In the genomic region with DNA sequence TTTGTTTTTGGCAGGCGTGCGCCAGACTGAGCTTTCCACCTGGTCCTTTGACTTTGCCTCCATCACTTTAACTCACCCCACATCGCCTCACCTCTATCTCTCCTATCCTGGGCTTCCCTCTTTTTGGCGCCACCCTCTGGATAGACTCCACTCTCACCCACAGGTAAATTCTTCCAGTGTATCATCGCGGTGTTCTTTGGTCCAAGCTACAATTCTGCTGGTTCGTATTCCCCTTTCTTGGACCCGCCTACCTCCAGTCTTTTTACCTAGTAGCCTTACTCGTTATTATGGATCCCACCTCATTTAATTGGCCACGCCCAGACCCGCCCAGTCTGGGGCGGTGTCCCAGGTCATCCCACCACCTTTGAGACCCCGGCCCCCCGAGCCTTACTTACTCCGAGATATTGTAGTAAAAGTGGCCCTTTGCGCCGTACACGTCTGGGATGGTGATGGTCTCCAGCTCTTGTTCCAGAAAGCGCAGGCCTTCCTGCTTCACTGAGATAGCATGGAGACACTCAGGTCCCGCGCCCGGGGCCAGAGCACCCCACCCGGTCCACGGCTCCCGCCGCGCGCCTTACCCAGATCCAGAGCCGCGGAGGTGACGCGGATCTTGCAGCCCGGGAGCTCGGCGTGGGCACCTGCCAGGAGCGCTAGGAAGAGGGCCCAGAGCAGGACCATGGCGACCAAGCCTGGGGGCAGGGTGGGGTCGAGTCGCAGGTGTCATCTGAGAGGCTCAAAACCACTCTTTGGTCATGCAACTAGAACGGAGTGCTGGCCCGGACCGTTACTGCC, we compare ENCODE assay signal across 8 mouse cellular contexts. TPM values are rescaled to one million over a fixed set of nuclear protein-coding genes. Genes with fewer than 3 reads are reported as not detected.
DNase-seq lines count a peak whose midpoint lies in the region; ATAC-seq and TF ChIP-seq lines count a peak whose summit lies in the region.

No protein-coding gene starts in this region.

- dilution Hi-C loops in CH12.LX (cut with MboI; ENCODE audit: extremely low pct_ligation_motif_present, extremely low pct_unique_long_range_greater_than_20kb, low sequenced_read_pairs) = no loop called here

- no peaks in the 10 kb centered on the region for H3K4me1 ChIP-seq in cerebellum, adult 2 months (ENCODE audit: control insufficient read depth, insufficient read depth, low read length)
- H3K4me1 ChIP-seq in CH12.LX (ENCODE audit: control insufficient read depth in 1 of 2, insufficient read depth in 2 of 2) = peaks cover 0 to 30% of the 10 kb centered on the region in 2 experiments; a peak in 2 of 4 replicates
- peaks cover 35% of the 10 kb centered on the region for H3K4me1 ChIP-seq in embryonic facial prominence, embryonic 15.5 days
- peaks cover 20% of the 10 kb centered on the region; the same call in 1 of the 2 replicates for H3K4me1 ChIP-seq in intestine, embryonic 14.5 days (replicated peaks; ENCODE audit: control insufficient read depth, insufficient read depth, low read length)
- peaks cover 24% of the 10 kb centered on the region for H3K4me1 ChIP-seq in midbrain, embryonic 13.5 days (replicated peaks)

- no peak for TF ChIP-seq EP300 in CH12.LX (IDR thresholded peaks at IDR 0.05; ENCODE audit: low read length)

- 0 out of 2 replicates have a peak overlapping the region, but pooled peaks have one; percentile 7 for H3K9ac ChIP-seq in CH12.LX (ENCODE audit: insufficient read depth, low read depth)
- H3K9ac ChIP-seq in embryonic facial prominence, embryonic 15.5 days = peak overlapping the region; percentile 39; the same call in 1 of the 2 replicates
- peak overlapping the region; percentile 12; the same call in 1 of the 2 replicates for H3K9ac ChIP-seq in intestine, embryonic 14.5 days (ENCODE audit: low read length)
- H3K9ac ChIP-seq in midbrain, embryonic 13.5 days (replicated peaks) = peak overlapping the region; percentile 68

- H3K79me2 ChIP-seq in CH12.LX (replicated peaks; ENCODE audit: control insufficient read depth, extremely low read depth, insufficient read depth, poor library complexity, severe bottlenecking) = no peaks in the 10 kb centered on the region

- TF ChIP-seq RAD21 in CH12.LX (IDR thresholded peaks at IDR 0.05; ENCODE audit: low read depth, low read length) = no peak

- intact Hi-C loops in left cerebral cortex, postnatal 36 days (cut with DNase I) = no loop called here

- H3K36me3 ChIP-seq in CH12.LX (replicated peaks in 1 of 2; ENCODE audit: control insufficient read depth in 1 of 2, insufficient read depth in 1 of 2, low read length in 1 of 2) = no peaks in the 10 kb centered on the region
- H3K36me3 ChIP-seq in embryonic facial prominence, embryonic 15.5 days = peaks cover 12% of the 10 kb centered on the region
- no peaks in the 10 kb centered on the region for H3K36me3 ChIP-seq in intestine, embryonic 14.5 days (ENCODE audit: control insufficient read depth, insufficient read depth, low read length)
- no peaks in the 10 kb centered on the region for H3K36me3 ChIP-seq in midbrain, embryonic 13.5 days

- no peak for TF ChIP-seq POLR2A in cerebellum, adult 2 months (IDR thresholded peaks at IDR 0.05; ENCODE audit: borderline replicate concordance, insufficient read depth, low read length)
- no peak for TF ChIP-seq POLR2A in CH12.LX (IDR thresholded peaks at IDR 0.05; ENCODE audit: low read depth, low read length)

- 2% methylated on average over 42 of the region's 42 CpGs for WGBS in cerebellum, adult 2 months
- 1% methylated on average over 42 of the region's 42 CpGs for WGBS in embryonic facial prominence, embryonic 15.5 days
- WGBS in intestine, embryonic 14.5 days = 2% methylated on average over 42 of the region's 42 CpGs
- WGBS in midbrain, embryonic 13.5 days = 1% methylated on average over 42 of the region's 42 CpGs

- ATAC-seq in embryonic facial prominence, embryonic 15.5 days (ENCODE audit: insufficient number of reproducible peaks, low FRiP score, low TSS enrichment, low read depth) = peak; percentile 36; the same call in 1 of the 2 replicates
- ATAC-seq in intestine, embryonic 14.5 days (replicated peaks; ENCODE audit: low FRiP score, low TSS enrichment, low read depth) = peak; percentile 29; the same call in 1 of the 2 replicates
- ATAC-seq in midbrain, embryonic 13.5 days = peak; percentile 31

- H3K27ac ChIP-seq in cerebellum, adult 2 months (ENCODE audit: insufficient read depth, low read length) = no peak overlapping the region
- no peak overlapping the region for H3K27ac ChIP-seq in CH12.LX (ENCODE audit: insufficient read depth, low read depth)
- peak overlapping the region; percentile 88 for H3K27ac ChIP-seq in embryonic facial prominence, embryonic 15.5 days (replicated peaks)
- H3K27ac ChIP-seq in intestine, embryonic 14.5 days (ENCODE audit: low read depth) = no peak overlapping the region
- H3K27ac ChIP-seq in midbrain, embryonic 13.5 days = no peak overlapping the region

- in situ Hi-C loops in CH12.LX (cut with MboI; ENCODE audit: low pct_ligation_motif_present, low pct_unique_long_range_greater_than_20kb, low sequenced_read_pairs) = no loop called here

- H3K9me3 ChIP-seq in CH12.LX (replicated peaks; ENCODE audit: low read length) = no peaks in the 10 kb centered on the region
- no peaks in the 10 kb centered on the region for H3K9me3 ChIP-seq in embryonic facial prominence, embryonic 15.5 days (replicated peaks)
- no peaks in the 10 kb centered on the region for H3K9me3 ChIP-seq in intestine, embryonic 14.5 days (ENCODE audit: control insufficient read depth, low read length)
- no peaks in the 10 kb centered on the region for H3K9me3 ChIP-seq in midbrain, embryonic 13.5 days

- peak; percentile 37 to 44 for DNase-seq in cerebellum, adult 2 months
- no peak for DNase-seq in cerebellum, adult 11-12 months
- no peak for DNase-seq in CH12.LX (ENCODE audit: extremely low read depth)
- DNase-seq in intestine, embryonic 14.5 days (ENCODE audit: low spot score) = no peak
- DNase-seq in left cerebral cortex, adult 8-10 months (ENCODE audit: low spot score in 2 of 2) = no peak
- no peak for DNase-seq in left cerebral cortex, postnatal 36 days (ENCODE audit: low spot score in 2 of 2)

- H3K4me2 ChIP-seq in CH12.LX (ENCODE audit: insufficient read depth, low read depth, poor library complexity, severe bottlenecking) = peak overlapping the region; percentile 49
- H3K4me2 ChIP-seq in embryonic facial prominence, embryonic 15.5 days (replicated peaks) = peak overlapping the region; percentile 97
- H3K4me2 ChIP-seq in intestine, embryonic 14.5 days (ENCODE audit: low read length) = peak overlapping the region; percentile 96
- peak overlapping the region; percentile 93 for H3K4me2 ChIP-seq in midbrain, embryonic 13.5 days (replicated peaks)

- peak; percentile 22; the same call in 1 of the 2 replicates for TF ChIP-seq CTCF in cerebellum, adult 2 months (IDR thresholded peaks at IDR 0.05; ENCODE audit: borderline replicate concordance, insufficient read depth, low read depth, low read length)
- TF ChIP-seq CTCF in CH12.LX (conservative IDR thresholded peaks at IDR 0.05 in 1 of 2, IDR thresholded peaks at IDR 0.05 in 1 of 2; ENCODE audit: low read depth in 2 of 2, low read length in 2 of 2) = peak in 1 of 2 experiments; percentile 28; a peak in 2 of 4 replicates

- peak overlapping the region; percentile 41 for H3K4me3 ChIP-seq in cerebellum, adult 2 months (replicated peaks; ENCODE audit: insufficient read depth, low read depth, low read length)
- peak overlapping the region; percentile 46 to 57 (median 47) for H3K4me3 ChIP-seq in CH12.LX (replicated peaks in 1 of 3; ENCODE audit: low read depth in 2 of 3, low read length in 2 of 3, poor library complexity in 1 of 3)
- peak overlapping the region; percentile 61 for H3K4me3 ChIP-seq in embryonic facial prominence, embryonic 15.5 days (replicated peaks)
- peak overlapping the region; percentile 58 for H3K4me3 ChIP-seq in intestine, embryonic 14.5 days (ENCODE audit: low read depth, low read length)
- H3K4me3 ChIP-seq in midbrain, embryonic 13.5 days (replicated peaks) = peak overlapping the region; percentile 48

- H3K27me3 ChIP-seq in cerebellum, adult 2 months (ENCODE audit: control insufficient read depth, insufficient read depth, low read length) = no peaks in the 10 kb centered on the region
- peaks cover 19% of the 10 kb centered on the region for H3K27me3 ChIP-seq in CH12.LX (replicated peaks)
- peaks cover 11% of the 10 kb centered on the region for H3K27me3 ChIP-seq in embryonic facial prominence, embryonic 15.5 days
- H3K27me3 ChIP-seq in intestine, embryonic 14.5 days (replicated peaks; ENCODE audit: control insufficient read depth, insufficient read depth, low read length) = peaks cover 33% of the 10 kb centered on the region
- peaks cover 49% of the 10 kb centered on the region for H3K27me3 ChIP-seq in midbrain, embryonic 13.5 days

RNA-seq across cellular contexts. Expression of a gene that starts 1.0 kb away (rescaled TPM):
- polyA plus RNA-seq in cerebellum, adult 2 months (2012; rRNA removed) = 203 and 218 TPM in 2 replicates
- total RNA-seq in CH12.LX (2012; rRNA removed) (4.4 and 5.5 TPM in 2 replicates), CH12.LX (2014; rRNA removed) (0.85 and 1.1 TPM in 2 replicates)
- polyA plus RNA-seq in CH12.LX (2012; ENCODE audit: insufficient read length, low read depth) = 0.94 and 0.98 TPM in 2 replicates
- 66.8 and 77.0 TPM in 2 replicates for polyA plus RNA-seq in embryonic facial prominence, embryonic 15.5 days (2015; fragmentation: Nextera tagmentation; extraction: Ambion mirVana)
- 25.7 and 28.1 TPM in 2 replicates for polyA plus RNA-seq in intestine, embryonic 14.5 days (2014; fragmentation: Nextera tagmentation; extraction: Ambion mirVana)
- polyA plus RNA-seq in midbrain, embryonic 13.5 days (2015; fragmentation: Nextera tagmentation; extraction: Ambion mirVana) = 69.1 and 96.1 TPM in 2 replicates
- total RNA-seq in left cerebral cortex, adult 8-10 months (2022) = 100 to 1,000 TPM; 103 to 113 (median 109) TPM
- 10 to 100 TPM; 81.9 to 86.4 TPM for total RNA-seq in left cerebral cortex, postnatal 36 days (2021)

RNA-seq across cellular contexts. Expression of a gene that starts 22.6 kb away (rescaled TPM):
- 54.9 and 56.3 TPM in 2 replicates for polyA plus RNA-seq in cerebellum, adult 2 months (2012; rRNA removed)
- 30.0 and 33.6 TPM in 2 replicates for total RNA-seq in CH12.LX (2012; rRNA removed)
- total RNA-seq in CH12.LX (2014; rRNA removed) = 18.2 and 20.0 TPM in 2 replicates
- polyA plus RNA-seq in CH12.LX (2012; ENCODE audit: insufficient read length, low read depth) = 49.1 and 59.1 TPM in 2 replicates
- polyA plus RNA-seq in embryonic facial prominence, embryonic 15.5 days (2015; fragmentation: Nextera tagmentation; extraction: Ambion mirVana) = 65.7 and 74.8 TPM in 2 replicates
- polyA plus RNA-seq in intestine, embryonic 14.5 days (2014; fragmentation: Nextera tagmentation; extraction: Ambion mirVana) = 76.0 and 85.5 TPM in 2 replicates
- polyA plus RNA-seq in midbrain, embryonic 13.5 days (2015; fragmentation: Nextera tagmentation; extraction: Ambion mirVana) = 98.1 and 108 TPM in 2 replicates
- total RNA-seq in left cerebral cortex, adult 8-10 months (2022) = 10 to 100 TPM; 47.7 to 59.4 (median 52.0) TPM
- total RNA-seq in left cerebral cortex, postnatal 36 days (2021) = 10 to 100 TPM; 42.8 to 46.7 TPM

RNA-seq across cellular contexts. Expression of a gene that starts 23.2 kb away (rescaled TPM):
- polyA plus RNA-seq in cerebellum, adult 2 months (2012; rRNA removed) = 6.1 and 6.3 TPM in 2 replicates
- total RNA-seq in CH12.LX (2012; rRNA removed) (2.9 and 4.1 TPM in 2 replicates), CH12.LX (2014; rRNA removed) (1.6 and 2.1 TPM in 2 replicates)
- polyA plus RNA-seq in CH12.LX (2012; ENCODE audit: insufficient read length, low read depth) = 1.7 and 1.8 TPM in 2 replicates
- polyA plus RNA-seq in embryonic facial prominence, embryonic 15.5 days (2015; fragmentation: Nextera tagmentation; extraction: Ambion mirVana) = 8.5 and 9.0 TPM in 2 replicates
- 6.7 and 7.7 TPM in 2 replicates for polyA plus RNA-seq in intestine, embryonic 14.5 days (2014; fragmentation: Nextera tagmentation; extraction: Ambion mirVana)
- polyA plus RNA-seq in midbrain, embryonic 13.5 days (2015; fragmentation: Nextera tagmentation; extraction: Ambion mirVana) = 4.7 TPM in 2 replicates
- 1 to 10 TPM; 4.5 to 7.1 (median 5.5) TPM for total RNA-seq in left cerebral cortex, adult 8-10 months (2022)
- 1 to 10 TPM; 3.8 to 5.3 TPM for total RNA-seq in left cerebral cortex, postnatal 36 days (2021)

RNA-seq across cellular contexts. Expression of a gene that starts 23.8 kb away (rescaled TPM):
- polyA plus RNA-seq in cerebellum, adult 2 months (2012; rRNA removed) = 177 and 191 TPM in 2 replicates
- 45.5 and 46.1 TPM in 2 replicates for total RNA-seq in CH12.LX (2012; rRNA removed)
- 17.5 and 19.9 TPM in 2 replicates for total RNA-seq in CH12.LX (2014; rRNA removed)
- polyA plus RNA-seq in CH12.LX (2012; ENCODE audit: insufficient read length, low read depth) = 22.7 and 27.0 TPM in 2 replicates
- 174 and 175 TPM in 2 replicates for polyA plus RNA-seq in embryonic facial prominence, embryonic 15.5 days (2015; fragmentation: Nextera tagmentation; extraction: Ambion mirVana)
- 155 and 168 TPM in 2 replicates for polyA plus RNA-seq in intestine, embryonic 14.5 days (2014; fragmentation: Nextera tagmentation; extraction: Ambion mirVana)
- 92.0 and 94.2 TPM in 2 replicates for polyA plus RNA-seq in midbrain, embryonic 13.5 days (2015; fragmentation: Nextera tagmentation; extraction: Ambion mirVana)
- total RNA-seq in left cerebral cortex, adult 8-10 months (2022) = 100 to 1,000 TPM; 112 to 182 (median 135) TPM
- total RNA-seq in left cerebral cortex, postnatal 36 days (2021) = 100 to 1,000 TPM; 104 to 105 TPM

RNA-seq across cellular contexts. Expression of a gene that starts 28.2 kb away (rescaled TPM):
- polyA plus RNA-seq in cerebellum, adult 2 months (2012; rRNA removed) = 0.25 and 0.30 TPM in 2 replicates
- total RNA-seq in CH12.LX (2012; rRNA removed) = 0.34 TPM in 1 of 2 replicates, not detected in the other
- not detected in 2 replicates for total RNA-seq in CH12.LX (2014; rRNA removed)
- not detected in 2 replicates for polyA plus RNA-seq in CH12.LX (2012; ENCODE audit: insufficient read length, low read depth)
- not detected in 2 replicates for polyA plus RNA-seq in embryonic facial prominence, embryonic 15.5 days (2015; fragmentation: Nextera tagmentation; extraction: Ambion mirVana)
- polyA plus RNA-seq in intestine, embryonic 14.5 days (2014; fragmentation: Nextera tagmentation; extraction: Ambion mirVana) = not detected in 2 replicates
- not detected in 2 replicates for polyA plus RNA-seq in midbrain, embryonic 13.5 days (2015; fragmentation: Nextera tagmentation; extraction: Ambion mirVana)
- total RNA-seq in left cerebral cortex, adult 8-10 months (2022) = 1 to 10 TPM in 2 of 4 experiments, not detected in 2; 1.0 to 1.4 TPM
- total RNA-seq in left cerebral cortex, postnatal 36 days (2021) = 1 to 10 TPM in 1 of 2 experiments, not detected in 1; 1.7 TPM

Comparison
In these comparisons a context has a peak if more than half of its experiments do, and no peak if none do; other contexts are left out.
1. DNase-seq: peak in cerebellum, adult 2 months (2 of 2); none in cerebellum, adult 11-12 months (single experiment), CH12.LX (single experiment), intestine, embryonic 14.5 days (single experiment), left cerebral cortex, adult 8-10 months (0 of 2) and left cerebral cortex, postnatal 36 days (0 of 2).
2. H3K9ac ChIP-seq: peak in every context shown above with its lines; median percentile 68 in midbrain, embryonic 13.5 days; 39 in embryonic facial prominence, embryonic 15.5 days; 12 in intestine, embryonic 14.5 days; 7 in CH12.LX.
3. RNA of a gene that starts 1.0 kb away (polyA plus RNA-seq): 203 to 218 TPM in cerebellum, adult 2 months, 69.1 to 96.1 TPM in midbrain, embryonic 13.5 days, 66.8 to 77.0 TPM in embryonic facial prominence, embryonic 15.5 days and 25.7 to 28.1 TPM in intestine, embryonic 14.5 days; 0.94 to 0.98 TPM in CH12.LX; every median in the first group is over 10 times any median in the second.
4. Peak in every context shown above with its lines, with median percentiles within 50 percentile points of each other: H3K4me3 ChIP-seq, H3K4me2 ChIP-seq and ATAC-seq.